Mouse (Mus musculus): ENCODE measurements around the gene D230025D16Rik.

D230025D16Rik gene

GRCm38 (mm10) chr8:105235206-105235605 is 10.3 kb downstream of the D230025D16Rik start:
- in situ Hi-C loops (cut with MboI; ENCODE audit: unreplicated experiment in 2 of 2): no loop called here

GRCm38 (mm10) chr8:105237442-105238142 is 12.6 kb downstream of the D230025D16Rik start:
- in situ Hi-C loops (cut with MboI; ENCODE audit: unreplicated experiment in 2 of 2): no loop called here

GRCm38 (mm10) chr8:105241016-105241415 is 16.1 kb downstream of the D230025D16Rik start:
- in situ Hi-C loops (cut with MboI; ENCODE audit: unreplicated experiment in 2 of 2): no loop called here

- in situ Hi-C loops (cut with MboI; ENCODE audit: unreplicated experiment in 2 of 2): loop anchor here in 1 of 2 experiments (5.0 kb wide), 1 partner anchor 35 kb away; the partner anchor contains the start of gene 4931428F04Rik
Measured at GRCm38 (mm10) chr8:105251954-105252353, 27.0 kb downstream of the D230025D16Rik start.

- in situ Hi-C loops (cut with MboI; ENCODE audit: unreplicated experiment in 2 of 2): loop anchor here in 1 of 2 experiments (5.0 kb wide), 1 partner anchor 34 kb away; the partner anchor contains the start of gene 4931428F04Rik
Measured at GRCm38 (mm10) chr8:105252680-105253537, 28.0 kb downstream of the D230025D16Rik start.

- in situ Hi-C loops (cut with MboI; ENCODE audit: unreplicated experiment in 2 of 2): loop anchor here in 1 of 2 experiments (5.0 kb wide), 1 partner anchor 34 kb away; the partner anchor contains the start of gene 4931428F04Rik
Measured at GRCm38 (mm10) chr8:105253766-105254151, 28.8 kb downstream of the D230025D16Rik start.

- in situ Hi-C loops (cut with MboI; ENCODE audit: unreplicated experiment in 2 of 2): loop anchor here in 1 of 2 experiments (5.0 kb wide), 1 partner anchor 33 kb away; the partner anchor contains the start of gene 4931428F04Rik
Measured at GRCm38 (mm10) chr8:105254152-105254965, 29.4 kb downstream of the D230025D16Rik start.

- in situ Hi-C loops (cut with MboI; ENCODE audit: unreplicated experiment in 2 of 2): loop anchor here in 1 of 2 experiments (5.0 kb wide), 1 partner anchor 32 kb away; the partner anchor contains the start of gene 4931428F04Rik
Measured at GRCm38 (mm10) chr8:105254966-105255350, 30.0 kb downstream of the D230025D16Rik start, which contains the start of gene B3gnt9. Gene B3gnt9 (minus strand): TSS chr8:105255153.

GRCm38 (mm10) chr8:105257318-105258114 is 32.6 kb downstream of the D230025D16Rik start:
- in situ Hi-C loops (cut with MboI; ENCODE audit: unreplicated experiment in 2 of 2): no loop called here

- in situ Hi-C loops (cut with MboI; ENCODE audit: unreplicated experiment in 2 of 2): no loop called here
Measured at GRCm38 (mm10) chr8:105258911-105259720, 34.2 kb downstream of the D230025D16Rik start.

GRCm38 (mm10) chr8:105259721-105260320 is 34.9 kb downstream of the D230025D16Rik start:
- in situ Hi-C loops (cut with MboI; ENCODE audit: unreplicated experiment in 2 of 2): loop anchor here in 1 of 2 experiments (10.0 kb wide), 1 partner anchor 95 kb away; no protein-coding TSS in a partner anchor

GRCm38 (mm10) chr8:105260371-105261099 is 35.6 kb downstream of the D230025D16Rik start:
- in situ Hi-C loops (cut with MboI; ENCODE audit: unreplicated experiment in 2 of 2): loop anchor here in 1 of 2 experiments (10.0 kb wide), 1 partner anchor 96 kb away; no protein-coding TSS in a partner anchor

GRCm38 (mm10) chr8:105261326-105261980 is 36.5 kb downstream of the D230025D16Rik start:
- in situ Hi-C loops (cut with MboI; ENCODE audit: unreplicated experiment in 2 of 2): loop anchor here in 1 of 2 experiments (10.0 kb wide), 1 partner anchor 97 kb away; no protein-coding TSS in a partner anchor

- in situ Hi-C loops (cut with MboI; ENCODE audit: unreplicated experiment in 2 of 2): loop anchor here in 1 of 2 experiments (10.0 kb wide), 1 partner anchor 99 kb away; no protein-coding TSS in a partner anchor
Measured at GRCm38 (mm10) chr8:105263244-105263912, 38.4 kb downstream of the D230025D16Rik start.

- in situ Hi-C loops (cut with MboI; ENCODE audit: unreplicated experiment in 2 of 2): loop anchor here in 1 of 2 experiments (10.0 kb wide), 1 partner anchor 100 kb away; no protein-coding TSS in a partner anchor
Measured at GRCm38 (mm10) chr8:105264024-105264982, 39.4 kb downstream of the D230025D16Rik start, which contains the start of the genes Tradd and Fbxl8. Gene Tradd (minus strand): TSS chr8:105264609. Gene Fbxl8 (plus strand): TSS chr8:105264648.
